Mouse (Mus musculus) heart, adult 2 months (tissue): ENCODE measurements around the gene Ephx1. TPM values are rescaled to one million over a fixed set of nuclear protein-coding genes. Genes with fewer than 3 reads are reported as not detected.

Experiments used
- DNase-seq, 2 experiments: peaks; one replicate each; pipeline ENCODE4 v3.0.0; 2021
- H3K27ac ChIP-seq: fragments of 200-600 bp; 2 replicates; pipeline ENCODE4 v1.8.1; 2022
- H3K27me3 ChIP-seq: fragments of 200-500 bp; 2 replicates; pipeline ENCODE4 v1.6.1; 2012; ENCODE audit warnings: mild to moderate bottlenecking, low read length, inconsistent platforms, mixed read lengths; ENCODE audit not compliant: control insufficient read depth, insufficient read depth
- H3K36me3 ChIP-seq: fragments of 200-500 bp; 2 replicates; pipeline ENCODE4 v1.6.1; 2012; ENCODE audit warnings: low read length, inconsistent platforms; ENCODE audit not compliant: control insufficient read depth, insufficient read depth
- H3K4me1 ChIP-seq: fragments of 200-500 bp; 2 replicates; pipeline ENCODE4 v1.6.1; 2011; ENCODE audit warnings: low read length; ENCODE audit not compliant: control insufficient read depth, insufficient read depth
- H3K4me3 ChIP-seq: fragments of 200-600 bp; 2 replicates; pipeline ENCODE4 v1.8.1; 2022
- H3K79me2 ChIP-seq: fragments of 200-500 bp; replicated peaks from 2 replicates; pipeline ENCODE4 v1.6.1; 2012; ENCODE audit warnings: mild to moderate bottlenecking, inconsistent platforms, low read length, moderate library complexity, mixed read lengths; ENCODE audit not compliant: control insufficient read depth, insufficient read depth
- H3K9ac ChIP-seq: fragments of 200-500 bp; 2 replicates; pipeline ENCODE4 v1.6.1; 2012; ENCODE audit warnings: low read depth, mild to moderate bottlenecking, control low read depth, inconsistent platforms, low read length, mixed read lengths
- CTCF ChIP-seq: fragments of 200-600 bp; IDR thresholded peaks from 2 replicates; pipeline ENCODE4 v1.8.1; 2022; ENCODE audit warnings: antibody characterized with exemption, mild to moderate bottlenecking, moderate library complexity
- EP300 ChIP-seq: fragments of 200-500 bp; IDR thresholded peaks from 2 replicates; pipeline ENCODE4 v1.6.1; 2011; ENCODE audit warnings: low read depth, low read length, control low read depth; ENCODE audit not compliant: insufficient read depth
- POLR2A ChIP-seq: fragments of 200-500 bp; IDR thresholded peaks from 2 replicates; pipeline ENCODE4 v1.6.1; 2011; ENCODE audit warnings: mild to moderate bottlenecking, low read depth, low read length, control low read depth; ENCODE audit not compliant: insufficient read depth
- WGBS: fragments of 180-500 bp; shearing (Covaris S2); methylation state at CpG from one replicate; pipeline ENCODE4 v1.1.7; 2018; 5-methylcytosine and 5-hydroxymethylcytosine counted together
- intact Hi-C: fragments of 180-260 bp; cut with DNase I; formaldehyde crosslinking; loops from one replicate; pipeline ENCODE4 v1.15.1; 2025
- polyA plus RNA-seq: library from polyadenylated mRNA; depleted of rRNA; stranded (reverse); fragments of >200 nt; gene quantifications from 2 replicates; pipeline ENCODE4 v1.2.3, GENCODE M21; 2012; rRNA removed
- total RNA-seq, 2 experiments: library from RNA; stranded (reverse); gene quantifications; 2 replicates each; pipeline ENCODE4 v1.2.3; 2021

Gene Ephx1
- total and polyA plus RNA-seq, 3 experiments = 29.8 to 41.1 (median 40.4) TPM

- DNase-seq = no peak
- Histone ChIP-seq H3K79me2 (no peaks in the 10 kb centered on the region), H3K27me3 (0 out of 2 replicates have a peak, but pooled peaks cover 5% of the 10 kb centered on the region), H3K36me3 (no peaks in the 10 kb centered on the region), H3K4me1 (no peaks in the 10 kb centered on the region), H3K9ac (no peak within 1 kb of the TSS), H3K4me3 (no peak within 1 kb of the TSS), H3K27ac (no peak within 1 kb of the TSS)
- WGBS = 47% methylated on average over 21 of the region's 21 CpGs
- intact Hi-C loops = no loop called here
- TF ChIP-seq EP300 = no peak
- no peak for TF ChIP-seq CTCF
- no peak for TF ChIP-seq POLR2A
Measured at GRCm38 (mm10) chr1:180934467-180935419, 86.0 kb downstream of the Ephx1 start, which contains the start of gene Lefty1. TSS of gene Lefty1 (plus strand) at chr1:180935022.

GRCm38 (mm10) chr1:180933659-180934058, 87.0 kb downstream of the Ephx1 start:
- H3K36me3 ChIP-seq = no peaks in the 10 kb centered on the region
- intact Hi-C loops = no loop called here
- H3K79me2 ChIP-seq = no peaks in the 10 kb centered on the region
- no peak for DNase-seq
- no peak for TF ChIP-seq CTCF
- TF ChIP-seq EP300 = no peak
- no peak for TF ChIP-seq POLR2A
- H3K27ac ChIP-seq = no peak overlapping the region
- H3K9ac ChIP-seq = no peak overlapping the region
- no peak overlapping the region for H3K4me3 ChIP-seq
- no peaks in the 10 kb centered on the region for H3K4me1 ChIP-seq
- 56% methylated on average over 6 of the region's 6 CpGs for WGBS
- H3K27me3 ChIP-seq = 0 out of 2 replicates have a peak, but pooled peaks cover 5% of the 10 kb centered on the region

- no peak for TF ChIP-seq CTCF
- no peak for TF ChIP-seq EP300
- TF ChIP-seq POLR2A = no peak
- H3K27me3 ChIP-seq = 0 out of 2 replicates have a peak, but pooled peaks cover 5% of the 10 kb centered on the region
- 49% methylated on average over 3 of the region's 3 CpGs for WGBS
- no peak overlapping the region for H3K4me3 ChIP-seq
- no peaks in the 10 kb centered on the region for H3K4me1 ChIP-seq
- no peak overlapping the region for H3K27ac ChIP-seq
- H3K79me2 ChIP-seq = no peaks in the 10 kb centered on the region
- intact Hi-C loops = no loop called here
- no peak overlapping the region for H3K9ac ChIP-seq
- DNase-seq = no peak
- H3K36me3 ChIP-seq = no peaks in the 10 kb centered on the region
Measured at GRCm38 (mm10) chr1:180931106-180931505, 89.6 kb downstream of the Ephx1 start.

GRCm38 (mm10) chr1:180929599-180929998, 91.1 kb downstream of the Ephx1 start:
- WGBS = 47% methylated on average over 2 of the region's 2 CpGs
- intact Hi-C loops = no loop called here

GRCm38 (mm10) chr1:180926286-180926685, 94.4 kb downstream of the Ephx1 start:
- Histone ChIP-seq H3K27ac (no peak overlapping the region), H3K27me3 (no peaks in the 10 kb centered on the region), H3K79me2 (no peaks in the 10 kb centered on the region), H3K4me1 (no peaks in the 10 kb centered on the region), H3K36me3 (no peaks in the 10 kb centered on the region), H3K4me3 (no peak overlapping the region), H3K9ac (no peak overlapping the region)
- WGBS = 74% methylated on average over 4 of the region's 4 CpGs
- TF ChIP-seq POLR2A = no peak
- no peak for TF ChIP-seq EP300
- no peak for TF ChIP-seq CTCF
- DNase-seq = no peak
- intact Hi-C loops = no loop called here

More at GRCm38 (mm10) chr1:180929599-180929998, 91.1 kb downstream of the Ephx1 start:
- H3K27me3 ChIP-seq = 0 out of 2 replicates have a peak, but pooled peaks cover under 1% of the 10 kb centered on the region
- no peak overlapping the region for H3K27ac ChIP-seq
- no peak for DNase-seq
- no peak for TF ChIP-seq POLR2A
- no peaks in the 10 kb centered on the region for H3K79me2 ChIP-seq
- no peak overlapping the region for H3K4me3 ChIP-seq
- H3K36me3 ChIP-seq = no peaks in the 10 kb centered on the region
- no peak overlapping the region for H3K9ac ChIP-seq
- H3K4me1 ChIP-seq = no peaks in the 10 kb centered on the region

Other genes with a start within 250 kb of the Ephx1 start
- 100 to 1,000 TPM; 405 to 430 TPM for gene H3f3a, start 207.0 kb downstream of the Ephx1 start, total RNA-seq
- gene H3f3a, start 207.0 kb downstream of the Ephx1 start, polyA plus RNA-seq = 258 and 363 TPM in 2 replicates
- gene Sde2, start 169.8 kb downstream of the Ephx1 start, total RNA-seq = 10 to 100 TPM; 11.7 to 12.1 TPM
- 5.0 and 9.8 TPM in 2 replicates for gene Sde2, start 169.8 kb downstream of the Ephx1 start, polyA plus RNA-seq
- gene Lefty2, start 127.8 kb downstream of the Ephx1 start, total RNA-seq = not detected
- 0.08 and 0.15 TPM in 2 replicates for gene Lefty2, start 127.8 kb downstream of the Ephx1 start, polyA plus RNA-seq
- 10 to 100 TPM; 10.3 to 12.4 TPM for gene Pycr2, start 116.6 kb downstream of the Ephx1 start, total RNA-seq
- gene Pycr2, start 116.6 kb downstream of the Ephx1 start, polyA plus RNA-seq = 12.7 and 13.9 TPM in 2 replicates
- under 1 TPM; 0.41 to 0.57 TPM for gene Lefty1, start 85.9 kb downstream of the Ephx1 start, total RNA-seq
- gene Lefty1, start 85.9 kb downstream of the Ephx1 start, polyA plus RNA-seq = 3.0 and 3.3 TPM in 2 replicates
- 10 to 100 TPM; 13.2 to 15.8 TPM for gene Tmem63a, start 78.6 kb downstream of the Ephx1 start, total RNA-seq
- gene Tmem63a, start 78.6 kb downstream of the Ephx1 start, polyA plus RNA-seq = 27.5 and 34.5 TPM in 2 replicates
- not detected for gene 9130409I23Rik, start 30.3 kb upstream of the Ephx1 start, total RNA-seq
- gene 9130409I23Rik, start 30.3 kb upstream of the Ephx1 start, polyA plus RNA-seq = not detected in 2 replicates
- gene Nvl, start 123.3 kb upstream of the Ephx1 start, total RNA-seq = 1 to 10 TPM; 7.4 TPM
- gene Nvl, start 123.3 kb upstream of the Ephx1 start, polyA plus RNA-seq = 4.7 and 8.4 TPM in 2 replicates
- gene Cnih4, start 123.8 kb upstream of the Ephx1 start, total RNA-seq = 10 to 100 TPM; 43.8 to 50.3 TPM
- 22.2 and 34.2 TPM in 2 replicates for gene Cnih4, start 123.8 kb upstream of the Ephx1 start, polyA plus RNA-seq
- gene Wdr26, start 191.1 kb upstream of the Ephx1 start, total RNA-seq = 10 to 100 TPM; 86.3 to 99.7 TPM
- 30.2 and 52.4 TPM in 2 replicates for gene Wdr26, start 191.1 kb upstream of the Ephx1 start, polyA plus RNA-seq